Mouse (Mus musculus): Measurements from ENCODE around the gene Zdhhc18.
"Not testable (repeated sequence)": the region's sequence is repeated elsewhere in the genome, so short reads cannot be mapped to it uniquely, and the experiment has no call there.

The Zdhhc18 gene

GRCm38 (mm10) chr4:133662945-133663344 lies 13.0 kb upstream of the Zdhhc18 start:
- DNase-seq: no peak

GRCm38 (mm10) chr4:133662421-133662820 lies 12.5 kb upstream of the Zdhhc18 start:
- DNase-seq: no peak

GRCm38 (mm10) chr4:133660193-133661155 lies 10.5 kb upstream of the Zdhhc18 start:
- DNase-seq: peak; percentile 96 to 97

- DNase-seq: peak; percentile 80 to 82
These were observed 9.7 kb upstream of the Zdhhc18 start for GRCm38 (mm10) chr4:133659497-133660192.

- no peak for DNase-seq
These were observed 8.8 kb upstream of the Zdhhc18 start for GRCm38 (mm10) chr4:133658729-133659128.

GRCm38 (mm10) chr4:133657829-133658458 lies 8.0 kb upstream of the Zdhhc18 start:
- DNase-seq: no peak

GRCm38 (mm10) chr4:133656997-133657396 lies 7.0 kb upstream of the Zdhhc18 start:
- DNase-seq: peak in 1 of 2 experiments; percentile 49

- DNase-seq: peak; percentile 64 to 81
These were observed 6.3 kb upstream of the Zdhhc18 start for GRCm38 (mm10) chr4:133656294-133656693.

- not testable (repeated sequence) for DNase-seq
These were observed 4.1 kb upstream of the Zdhhc18 start for GRCm38 (mm10) chr4:133654070-133654469.

GRCm38 (mm10) chr4:133652746-133653145 lies 2.8 kb upstream of the Zdhhc18 start:
- DNase-seq: no peak

GRCm38 (mm10) chr4:133651986-133652385 lies 2.0 kb upstream of the Zdhhc18 start:
- DNase-seq: no peak

- DNase-seq: peak in 1 of 2 experiments; percentile 17
These were observed 1.5 kb upstream of the Zdhhc18 start for GRCm38 (mm10) chr4:133651445-133651844.

GRCm38 (mm10) chr4:133649464-133649863 lies 490 bp downstream of the Zdhhc18 start:
- not testable (repeated sequence) for DNase-seq

GRCm38 (mm10) chr4:133645680-133646079 lies 4.3 kb downstream of the Zdhhc18 start:
- DNase-seq: no peak

- DNase-seq: no peak
These were observed 4.8 kb downstream of the Zdhhc18 start for GRCm38 (mm10) chr4:133645195-133645594.

- DNase-seq: no peak
These were observed 15.9 kb downstream of the Zdhhc18 start for GRCm38 (mm10) chr4:133634043-133634410.

GRCm38 (mm10) chr4:133633332-133634042 lies 16.5 kb downstream of the Zdhhc18 start:
- DNase-seq: peak; percentile 90 to 94

- peak in 1 of 2 experiments; percentile 69 for DNase-seq
These were observed 17.2 kb downstream of the Zdhhc18 start for GRCm38 (mm10) chr4:133632483-133633327.

- peak; percentile 35 to 63 for DNase-seq
These were observed 18.1 kb downstream of the Zdhhc18 start for GRCm38 (mm10) chr4:133631769-133632411.

- DNase-seq: peak; percentile 30 to 37
These were observed 18.7 kb downstream of the Zdhhc18 start for GRCm38 (mm10) chr4:133631071-133631768.

All from kidney, postnatal 36 days (tissue).